ENCODE assay signal across 10 mouse cellular contexts in the genomic region with DNA sequence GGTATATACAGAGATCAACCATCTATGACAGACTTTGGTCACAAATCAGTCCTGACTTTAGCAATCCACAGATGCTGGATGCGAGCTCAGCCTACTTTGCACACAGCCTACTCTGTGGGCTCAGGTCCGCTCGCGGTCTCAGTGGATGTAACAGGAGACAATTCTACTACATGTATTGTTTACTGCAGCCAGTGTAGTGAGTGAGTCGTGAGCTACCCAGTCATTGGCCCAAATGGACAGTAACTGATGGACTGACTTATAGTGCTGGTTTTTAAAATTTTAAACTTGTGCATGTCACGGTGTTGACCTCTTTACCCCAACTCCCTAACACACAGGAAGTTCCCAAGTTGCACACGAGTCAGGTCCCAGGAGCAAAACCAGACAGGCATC. TPM values are rescaled to one million over a fixed set of nuclear protein-coding genes. Genes with fewer than 3 reads are reported as not detected.
A peak's percentile ranks its signal among the peaks of the same experiment; 100 is the strongest.
DNase-seq lines count a peak whose midpoint lies in the region; ATAC-seq and TF ChIP-seq lines count a peak whose summit lies in the region.
"Had no signal": no experiment of that assay in that cellular context is flagged by ENCODE, and none has a peak within 500 bp of the region (broad histone marks: within the 10 kb centered on the region; RNA-seq: fewer than 3 reads in every experiment).

No protein-coding gene starts in this region.

- in situ Hi-C loops in CH12.LX (cut with MboI; ENCODE audit: low pct_ligation_motif_present, low pct_unique_long_range_greater_than_20kb, low sequenced_read_pairs): loop anchor here (5.0 kb wide), 1 partner anchor 51 kb away; a partner anchor contains a TSS

- WGBS in heart, embryonic 13.5 days: 65% methylated on average over 7 of the region's 7 CpGs
- 62% methylated on average over 7 of the region's 7 CpGs for WGBS in liver, embryonic 12.5 days (ENCODE audit: insufficient replicate concordance)

- no peak for TF ChIP-seq POLR2A in CH12.LX (IDR thresholded peaks at IDR 0.05; ENCODE audit: low read depth, low read length)

- no peak for TF ChIP-seq CTCF in CH12.LX (conservative IDR thresholded peaks at IDR 0.05 in 1 of 2, IDR thresholded peaks at IDR 0.05 in 1 of 2; ENCODE audit: low read depth in 2 of 2, low read length in 2 of 2)

- peak overlapping the region; percentile 99; the same call in 1 of the 2 replicates for H3K27ac ChIP-seq in heart, embryonic 13.5 days (replicated peaks)
- no peak overlapping the region for H3K27ac ChIP-seq in CH12.LX (ENCODE audit: insufficient read depth, low read depth)
- peak overlapping the region; percentile 98 for H3K27ac ChIP-seq in brown adipose tissue, adult 24 weeks (replicated peaks; ENCODE audit: low read depth, low read length)
- H3K27ac ChIP-seq in liver, embryonic 12.5 days: no peak overlapping the region

- H3K9ac ChIP-seq in heart, embryonic 13.5 days: peak overlapping the region; percentile 98
- H3K9ac ChIP-seq in CH12.LX (ENCODE audit: insufficient read depth, low read depth): no peak overlapping the region
- H3K9ac ChIP-seq in liver, embryonic 12.5 days: peak overlapping the region; percentile 80; the same call in 1 of the 2 replicates

- dilution Hi-C loops in CH12.LX (cut with MboI; ENCODE audit: extremely low pct_ligation_motif_present, extremely low pct_unique_long_range_greater_than_20kb, low sequenced_read_pairs): no loop called here

- TF ChIP-seq RAD21 in CH12.LX (IDR thresholded peaks at IDR 0.05; ENCODE audit: low read depth, low read length): no peak

- TF ChIP-seq EP300 in CH12.LX (IDR thresholded peaks at IDR 0.05; ENCODE audit: low read length): no peak

- H3K36me3 ChIP-seq in heart, embryonic 13.5 days: peaks cover 10% of the 10 kb centered on the region
- H3K36me3 ChIP-seq in CH12.LX (replicated peaks in 1 of 2; ENCODE audit: control insufficient read depth in 1 of 2, insufficient read depth in 1 of 2, low read length in 1 of 2): peaks cover 6 to 13% of the 10 kb centered on the region in 2 experiments
- peaks cover 12% of the 10 kb centered on the region for H3K36me3 ChIP-seq in liver, embryonic 12.5 days

- no peaks in the 10 kb centered on the region for H3K9me3 ChIP-seq in heart, embryonic 13.5 days
- H3K9me3 ChIP-seq in CH12.LX (replicated peaks; ENCODE audit: low read length): no peaks in the 10 kb centered on the region
- H3K9me3 ChIP-seq in liver, embryonic 12.5 days (replicated peaks): no peaks in the 10 kb centered on the region

- no peak for DNase-seq in heart, postnatal 4 days
- DNase-seq in CH12.LX (ENCODE audit: extremely low read depth): no peak
- no peak for DNase-seq in adrenal gland, adult 2 months
- no peak for DNase-seq in gastrocnemius, postnatal 36 days

- intact Hi-C loops in gastrocnemius, postnatal 36 days (cut with DNase I): no loop called here

- peak overlapping the region; percentile 99 for H3K4me3 ChIP-seq in heart, embryonic 13.5 days
- H3K4me3 ChIP-seq in CH12.LX (replicated peaks in 1 of 3; ENCODE audit: low read depth in 2 of 3, low read length in 2 of 3, poor library complexity in 1 of 3): peak overlapping the region in 1 of 3 experiments; percentile 87
- H3K4me3 ChIP-seq in brown adipose tissue, adult 24 weeks (ENCODE audit: insufficient read depth, low read depth, low read length): peak overlapping the region; percentile 93; the same call in 1 of the 2 replicates
- peak overlapping the region; percentile 85; the same call in 1 of the 2 replicates for H3K4me3 ChIP-seq in liver, embryonic 12.5 days

- no peak for ATAC-seq in heart, embryonic 13.5 days (ENCODE audit: extremely low read depth, insufficient number of reproducible peaks, low FRiP score, low TSS enrichment)
- ATAC-seq in liver, embryonic 12.5 days: no peak
- no peak for ATAC-seq in granulocyte monocyte progenitor cell, adult 5-6 weeks (replicated peaks; ENCODE audit: poor library complexity, severe bottlenecking)

- peak overlapping the region; percentile 83 for H3K4me2 ChIP-seq in heart, embryonic 13.5 days
- H3K4me2 ChIP-seq in CH12.LX (ENCODE audit: insufficient read depth, low read depth, poor library complexity, severe bottlenecking): peak overlapping the region; percentile 73
- H3K4me2 ChIP-seq in liver, embryonic 12.5 days: peak overlapping the region; percentile 71

- peaks cover 26% of the 10 kb centered on the region for H3K79me2 ChIP-seq in CH12.LX (replicated peaks; ENCODE audit: control insufficient read depth, extremely low read depth, insufficient read depth, poor library complexity, severe bottlenecking)

- H3K27me3 ChIP-seq in heart, embryonic 13.5 days (replicated peaks): no peaks in the 10 kb centered on the region
- no peaks in the 10 kb centered on the region for H3K27me3 ChIP-seq in CH12.LX (replicated peaks)
- H3K27me3 ChIP-seq in liver, embryonic 12.5 days (replicated peaks): no peaks in the 10 kb centered on the region

- H3K4me1 ChIP-seq in heart, embryonic 13.5 days: peaks cover 56% of the 10 kb centered on the region
- peaks cover 12 to 45% of the 10 kb centered on the region in 2 experiments for H3K4me1 ChIP-seq in CH12.LX (ENCODE audit: control insufficient read depth in 1 of 2, insufficient read depth in 2 of 2)
- peaks cover 8% of the 10 kb centered on the region for H3K4me1 ChIP-seq in brown adipose tissue, adult 24 weeks (ENCODE audit: control insufficient read depth, insufficient read depth, insufficient read length, low read length)
- H3K4me1 ChIP-seq in liver, embryonic 12.5 days: peaks cover 49% of the 10 kb centered on the region

TF ChIP-seq in CH12.LX, 34 proteins besides CTCF, POLR2A, EP300 and RAD21:
- TF ChIP-seq ZMIZ1 (IDR thresholded peaks at IDR 0.05; ENCODE audit: low read depth, low read length) (no peak), NELFE (IDR thresholded peaks at IDR 0.05; ENCODE audit: low read depth, low read length) (no peak), ELF1 (IDR thresholded peaks at IDR 0.05; ENCODE audit: low read depth, low read length) (peak; percentile 40; the same call in 1 of the 2 replicates), MEF2A (IDR thresholded peaks at IDR 0.05; ENCODE audit: borderline replicate concordance, low read depth, low read length) (0 out of 2 replicates have a peak, but pooled peaks have one; percentile 1), ZC3H11A (IDR thresholded peaks at IDR 0.05; ENCODE audit: low read depth, low read length) (no peak), USF1 (IDR thresholded peaks at IDR 0.05; ENCODE audit: low read depth, low read length) (no peak), PAX5 (IDR thresholded peaks at IDR 0.05; ENCODE audit: low read length) (no peak), E2F4 (IDR thresholded peaks at IDR 0.05; ENCODE audit: insufficient replicate concordance, low read depth, low read length) (no peak)

RNA-seq across cellular contexts. Expression of a gene that starts 1.4 kb away (rescaled TPM):
- polyA plus RNA-seq in heart, embryonic 13.5 days (2015; fragmentation: Nextera tagmentation; extraction: Ambion mirVana): 17.8 and 18.6 TPM in 2 replicates
- 10 to 100 TPM; 42.7 to 49.0 TPM for total RNA-seq in heart, postnatal 4 days (2021)
- total RNA-seq in CH12.LX (2012; rRNA removed): 33.9 and 39.3 TPM in 2 replicates
- 56.6 and 57.6 TPM in 2 replicates for total RNA-seq in CH12.LX (2014; rRNA removed)
- polyA plus RNA-seq in CH12.LX (2012; ENCODE audit: insufficient read length, low read depth): 32.2 and 33.4 TPM in 2 replicates
- polyA plus RNA-seq in brown adipose tissue, adult 24 weeks (2012; ENCODE audit: insufficient read depth, insufficient read length, missing spikeins): 41.6 and 43.8 TPM in 2 replicates
- polyA plus RNA-seq in liver, embryonic 12.5 days (2016; fragmentation: Nextera tagmentation; extraction: Ambion mirVana): 18.0 and 19.4 TPM in 2 replicates
- total RNA-seq in granulocyte monocyte progenitor cell, adult 5-6 weeks (2014; fragmentation: Nextera tagmentation): 34.6 and 38.5 TPM in 2 replicates
- total RNA-seq in granulocyte monocyte progenitor cell, adult 5-6 weeks (2017): 40.6 and 43.5 TPM in 2 replicates
- total RNA-seq in adrenal gland, adult 2 months (2021): 10 to 100 TPM; 59.8 to 61.8 TPM
- polyA plus RNA-seq in adrenal gland, adult 2 months (2012; rRNA removed): 21.7 and 23.2 TPM in 2 replicates
- 10 to 100 TPM; 21.9 to 22.1 TPM for total RNA-seq in gastrocnemius, postnatal 36 days (2021)

RNA-seq across cellular contexts. Expression of a gene that starts 52.5 kb away (rescaled TPM):
- 0.05 TPM in 1 of 2 replicates, not detected in the other for polyA plus RNA-seq in heart, embryonic 13.5 days (2015; fragmentation: Nextera tagmentation; extraction: Ambion mirVana)
- total RNA-seq in heart, postnatal 4 days (2021): not detected
- total RNA-seq in CH12.LX (2012; rRNA removed): 0.08 TPM in 2 replicates
- total RNA-seq in CH12.LX (2014; rRNA removed): 0.08 TPM in 1 of 2 replicates, not detected in the other
- not detected in 2 replicates for polyA plus RNA-seq in CH12.LX (2012; ENCODE audit: insufficient read length, low read depth)
- not detected in 2 replicates for polyA plus RNA-seq in brown adipose tissue, adult 24 weeks (2012; ENCODE audit: insufficient read depth, insufficient read length, missing spikeins)
- not detected in 2 replicates for polyA plus RNA-seq in liver, embryonic 12.5 days (2016; fragmentation: Nextera tagmentation; extraction: Ambion mirVana)
- not detected in 2 replicates for total RNA-seq in granulocyte monocyte progenitor cell, adult 5-6 weeks (2014; fragmentation: Nextera tagmentation)
- not detected in 2 replicates for total RNA-seq in granulocyte monocyte progenitor cell, adult 5-6 weeks (2017)
- total RNA-seq in adrenal gland, adult 2 months (2021): not detected
- not detected in 2 replicates for polyA plus RNA-seq in adrenal gland, adult 2 months (2012; rRNA removed)
- total RNA-seq in gastrocnemius, postnatal 36 days (2021): not detected
- total RNA-seq: common myeloid progenitor, adult 5-6 weeks had no signal
- polyA plus RNA-seq: large intestine, adult 2 months had no signal

Comparison
In these comparisons a context has a peak if more than half of its experiments do, and no peak if none do; other contexts are left out.
1. H3K27ac ChIP-seq: peak in heart, embryonic 13.5 days (single experiment) and brown adipose tissue, adult 24 weeks (single experiment); none in CH12.LX (single experiment) and liver, embryonic 12.5 days (single experiment).
2. Peak in every context shown above with its lines, with median percentiles within 50 percentile points of each other: H3K4me2 ChIP-seq.